Mouse (Mus musculus) embryonic stem cell, embryonic (primary cell): ENCODE results near the gene Prr15l.

Experiments
- CTCF ChIA-PET, 4 experiments: fragments of 300-600 bp in 2 of 4; fragments of 350-600 bp in 2 of 4; sonication (Branson Sonifier 250); formaldehyde crosslinking; loops; one replicate each; lab custom pipeline; 2022; ENCODE audit warnings: inconsistent platforms in 2 of 4; lab: Charles Lee
- POLR2A ChIA-PET, 4 experiments: fragments of 300-600 bp in 2 of 4; fragments of 350-600 bp in 2 of 4; sonication (Branson Sonifier 250); formaldehyde crosslinking; loops; one replicate each; lab custom pipeline; 2022; ENCODE audit warnings: antibody characterized with exemption in 4 of 4, inconsistent platforms in 1 of 4; lab: Charles Lee

The Prr15l gene

GRCm38 (mm10) chr11:96928088-96928487 lies at the start of gene Prr15l:
Gene Prr15l, plus strand, starts transcription at chr11:96928104.
- ChIA-PET CTCF (interaction anchor here (1.0 to 2.2 kb wide), 4 partner anchors 12 to 29 kb away, joined by 4 to 13 read pairs (median 5); partner anchors contain the start of gene Cdk5rap3 (in 2 of the 4)), POLR2A (interaction anchor here in 3 of 4 experiments (0.7 to 11.0 kb wide), 13 partner anchors 8 to 1770 kb away, joined by 3 to 134 read pairs (median 12); partner anchors contain the start of genes Cdk5rap3 (in 2 of the 3) and Pnpo (in 2 of the 3))

- POLR2A ChIA-PET, result interaction anchor here in 2 of 4 experiments (0.7 to 1.3 kb wide), 4 partner anchors 65 to 98 kb away, joined by 3 to 5 read pairs (median 3); partner anchors contain the start of gene Pnpo (in 1 of the 2)
- CTCF ChIA-PET, result interaction anchor here in 1 of 4 experiments (1.2 kb wide), 1 partner anchor 8 kb away, joined by 3 read pairs; no protein-coding TSS in a partner anchor
These were observed 49.2 kb upstream of the Prr15l start for GRCm38 (mm10) chr11:96878715-96879114.

GRCm38 (mm10) chr11:96879359-96879758 lies 48.5 kb upstream of the Prr15l start:
- ChIA-PET CTCF (no interaction called here), POLR2A (interaction anchor here in 1 of 4 experiments (1.2 kb wide), 1 partner anchor 64 kb away, joined by 3 read pairs; the partner anchor contains the start of gene Pnpo)

- CTCF ChIA-PET, result no interaction called here
- POLR2A ChIA-PET, result interaction anchor here in 3 of 4 experiments (0.6 to 1.8 kb wide), 4 partner anchors 29 to 132 kb away, joined by 3 read pairs; no protein-coding TSS in a partner anchor
These were observed 47.6 kb upstream of the Prr15l start for GRCm38 (mm10) chr11:96880296-96880695.

GRCm38 (mm10) chr11:96885901-96886340 lies 42.0 kb upstream of the Prr15l start:
- ChIA-PET CTCF (interaction anchor here in 2 of 4 experiments (0.6 to 1.0 kb wide), 3 partner anchors 30 to 61 kb away, joined by 3 to 4 read pairs (median 3); partner anchors contain the start of gene Cdk5rap3 (in 1 of the 2)), POLR2A (interaction anchor here in 1 of 4 experiments (2.4 kb wide), 1 partner anchor 30 kb away, joined by 5 read pairs; the partner anchor contains the start of gene Cdk5rap3)

- ChIA-PET CTCF (interaction anchor here in 2 of 4 experiments (0.6 to 0.9 kb wide), 5 partner anchors 8 to 123 kb away, joined by 3 to 9 read pairs (median 4); no protein-coding TSS in a partner anchor), POLR2A (interaction anchor here in 2 of 4 experiments (0.6 to 2.4 kb wide), 2 partner anchors 29 to 227 kb away, joined by 3 to 5 read pairs; partner anchors contain the start of gene Cdk5rap3 (in 1 of the 2))
These were observed 40.9 kb upstream of the Prr15l start for GRCm38 (mm10) chr11:96886942-96887546.

GRCm38 (mm10) chr11:96891784-96892527 lies 35.9 kb upstream of the Prr15l start:
- POLR2A ChIA-PET, result interaction anchor here in 3 of 4 experiments (0.5 to 1.4 kb wide), 6 partner anchors 10 to 417 kb away, joined by 3 to 15 read pairs (median 4); partner anchors contain the start of gene Cdk5rap3 (in 1 of the 3)
- CTCF ChIA-PET, result interaction anchor here in 3 of 4 experiments (0.6 to 1.0 kb wide), 3 partner anchors 24 to 637 kb away, joined by 3 read pairs; partner anchors contain the start of gene Cdk5rap3 (in 1 of the 3)

GRCm38 (mm10) chr11:96893203-96893842 lies 34.6 kb upstream of the Prr15l start:
- ChIA-PET CTCF (interaction anchor here in 3 of 4 experiments (0.6 to 1.0 kb wide), 3 partner anchors 20 to 539 kb away, joined by 3 read pairs; no protein-coding TSS in a partner anchor), POLR2A (interaction anchor here in 3 of 4 experiments (0.6 to 1.6 kb wide), 6 partner anchors 13 to 895 kb away, joined by 3 to 5 read pairs (median 3); partner anchors contain the start of genes Cdk5rap3 (in 1 of the 3) and Tbkbp1 (in 1 of the 3))

- POLR2A ChIA-PET, result interaction anchor here in 2 of 4 experiments (0.9 to 2.7 kb wide), 5 partner anchors 14 to 126 kb away, joined by 3 to 11 read pairs (median 3); partner anchors contain the start of gene Cdk5rap3 (in 1 of the 2)
- CTCF ChIA-PET, result interaction anchor here in 2 of 4 experiments (0.9 to 1.0 kb wide), 3 partner anchors 10 to 131 kb away, joined by 3 to 5 read pairs (median 4); partner anchors contain the start of gene Cdk5rap3 (in 1 of the 2)
These were observed 32.0 kb upstream of the Prr15l start for GRCm38 (mm10) chr11:96895886-96896285.

- ChIA-PET CTCF (interaction anchor here (0.6 to 1.9 kb wide), 18 partner anchors 9 to 608 kb away, joined by 3 to 12 read pairs (median 4); partner anchors contain the start of gene Cdk5rap3 (in 1 of the 4)), POLR2A (interaction anchor here (0.5 to 2.2 kb wide), 33 partner anchors 8 to 1024 kb away, joined by 3 to 11 read pairs (median 3); partner anchors contain the start of genes Cdk5rap3 (in 2 of the 4), Nfe2l1 (in 1 of the 4) and Pnpo (in 1 of the 4))
These were observed 28.2 kb upstream of the Prr15l start for GRCm38 (mm10) chr11:96899449-96900306.

- ChIA-PET CTCF (interaction anchor here in 2 of 4 experiments (0.5 to 1.1 kb wide), 4 partner anchors 15 to 138 kb away, joined by 3 to 6 read pairs (median 4); partner anchors contain the start of gene Cdk5rap3 (in 1 of the 2)), POLR2A (interaction anchor here in 3 of 4 experiments (0.6 to 2.2 kb wide), 11 partner anchors 15 to 140 kb away, joined by 3 to 11 read pairs (median 4); partner anchors contain the start of genes Cdk5rap3 (in 1 of the 3), Lrrc46 (in 1 of the 3) and Mrpl10 (in 1 of the 3))
These were observed 26.6 kb upstream of the Prr15l start for GRCm38 (mm10) chr11:96901332-96901731.

- POLR2A ChIA-PET, result interaction anchor here in 3 of 4 experiments (0.5 to 1.8 kb wide), 8 partner anchors 13 to 410 kb away, joined by 3 to 10 read pairs (median 3); partner anchors contain the start of gene Cdk5rap3 (in 1 of the 3)
- CTCF ChIA-PET, result interaction anchor here in 3 of 4 experiments (0.6 to 1.1 kb wide), 6 partner anchors 13 to 524 kb away, joined by 3 to 8 read pairs (median 3); partner anchors contain the start of gene Cdk5rap3 (in 1 of the 3)
These were observed 25.0 kb upstream of the Prr15l start for GRCm38 (mm10) chr11:96902639-96903635.

GRCm38 (mm10) chr11:96906431-96907161 lies 21.3 kb upstream of the Prr15l start:
- ChIA-PET POLR2A (interaction anchor here in 3 of 4 experiments (0.7 to 4.3 kb wide), 17 partner anchors 9 to 180 kb away, joined by 3 to 18 read pairs (median 3); partner anchors contain the start of gene Pnpo (in 1 of the 3)), CTCF (interaction anchor here in 3 of 4 experiments (0.5 to 2.3 kb wide), 7 partner anchors 9 to 44 kb away, joined by 3 to 8 read pairs (median 3); partner anchors contain the start of genes Cdk5rap3 (in 2 of the 3) and Pnpo (in 1 of the 3))
